Mouse (Mus musculus): ENCODE measurements around the gene Gm8890. TPM values are rescaled to one million over a fixed set of nuclear protein-coding genes. Genes with fewer than 3 reads are reported as not detected.

Gm8890 gene
- total RNA-seq (2023), result not detected

DNA sequence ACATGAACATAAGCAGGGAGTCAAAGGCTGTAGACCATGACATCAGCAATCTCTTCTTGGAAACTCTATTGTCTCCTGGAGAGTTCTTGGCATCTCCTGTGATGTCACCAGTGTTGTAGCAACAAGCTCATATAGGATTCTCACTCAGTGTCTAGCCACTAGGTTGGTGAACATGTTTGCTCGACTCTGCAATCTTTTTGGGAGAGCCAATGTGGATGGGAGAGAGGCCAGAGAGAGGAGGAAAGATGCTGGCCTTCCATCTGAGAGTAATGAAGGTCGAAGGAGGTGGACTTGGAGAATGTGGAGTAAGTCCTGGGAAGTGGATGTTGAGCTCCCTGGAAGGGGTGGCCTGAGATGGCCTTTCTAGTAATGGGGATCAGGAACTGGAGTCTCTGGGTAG is at the start of gene Gm8890:
Gene Gm8890 (plus strand): TSS at position 301 of the 400 bp plus-strand sequence.

Other genes with a start within 250 kb of the Gm8890 start
- gene Gm8879, start 128.4 kb upstream of the Gm8890 start, total RNA-seq (2023), result not detected
- gene Gm5861, start 73.0 kb upstream of the Gm8890 start, total RNA-seq (2023), result not detected
- not detected for gene Speer1, start 85.5 kb downstream of the Gm8890 start, total RNA-seq (2023)
- gene Gm8897, start 160.4 kb downstream of the Gm8890 start, total RNA-seq (2023), result not detected
- gene Gm8906, start 246.7 kb downstream of the Gm8890 start, total RNA-seq (2023), result not detected